Mouse (Mus musculus): ENCODE measurements around the gene C130032M10Rik.

C130032M10Rik gene

GRCm38 (mm10) chr9:114549117-114549516 lies 33.6 kb downstream of the C130032M10Rik start:
- no peak for DNase-seq (ENCODE audit: low spot score)

GRCm38 (mm10) chr9:114550033-114550432 lies 34.5 kb downstream of the C130032M10Rik start:
- no peak for DNase-seq (ENCODE audit: low spot score)

GRCm38 (mm10) chr9:114553828-114554227 lies 38.3 kb downstream of the C130032M10Rik start:
- DNase-seq (ENCODE audit: low spot score) = no peak

- DNase-seq (ENCODE audit: low spot score) = no peak
Observed at GRCm38 (mm10) chr9:114554355-114554979, 39.0 kb downstream of the C130032M10Rik start.

- no peak for DNase-seq (ENCODE audit: low spot score)
Observed at GRCm38 (mm10) chr9:114556276-114556855, 40.9 kb downstream of the C130032M10Rik start.

- DNase-seq (ENCODE audit: low spot score) = no peak
Observed at GRCm38 (mm10) chr9:114557086-114557485, 41.6 kb downstream of the C130032M10Rik start.

GRCm38 (mm10) chr9:114560141-114560540 lies 44.6 kb downstream of the C130032M10Rik start:
- DNase-seq (ENCODE audit: low spot score) = no peak

- DNase-seq (ENCODE audit: low spot score) = no peak
Observed at GRCm38 (mm10) chr9:114560771-114561670, 45.5 kb downstream of the C130032M10Rik start.

GRCm38 (mm10) chr9:114561671-114561971 lies 46.1 kb downstream of the C130032M10Rik start:
- DNase-seq (ENCODE audit: low spot score) = no peak

GRCm38 (mm10) chr9:114562031-114562918 lies 46.8 kb downstream of the C130032M10Rik start:
- DNase-seq (ENCODE audit: low spot score) = no peak

GRCm38 (mm10) chr9:114562919-114563751 lies 47.6 kb downstream of the C130032M10Rik start:
- no peak for DNase-seq (ENCODE audit: low spot score)

- no peak for DNase-seq (ENCODE audit: low spot score)
Observed at GRCm38 (mm10) chr9:114563761-114564606, 48.5 kb downstream of the C130032M10Rik start, which contains the start of gene Trim71. Gene Trim71, minus strand, starts transcription at chr9:114564369.

GRCm38 (mm10) chr9:114564667-114565066 lies 49.2 kb downstream of the C130032M10Rik start:
- no peak for DNase-seq (ENCODE audit: low spot score)

Measured in ovary, adult 18-20 months (tissue).